Mouse (Mus musculus) cerebellum, adult 2 months (tissue): Measurements from ENCODE around the gene Baz1a.

ENCODE experiments used
- CTCF ChIP-seq: fragments of 200-500 bp; IDR thresholded peaks from 2 replicates; pipeline ENCODE4 v1.5.1; 2011; ENCODE audit warnings: low read depth, mild to moderate bottlenecking, control low read depth, low read length, moderate library complexity, borderline replicate concordance; ENCODE audit not compliant: insufficient read depth
- POLR2A ChIP-seq: fragments of 200-500 bp; IDR thresholded peaks from 2 replicates; pipeline ENCODE4 v1.6.1; 2011; ENCODE audit warnings: low read length, control low read depth, borderline replicate concordance; ENCODE audit not compliant: insufficient read depth

- TF ChIP-seq CTCF (no peak), POLR2A (no peak)
These were observed 1.3 kb upstream of the Baz1a start for GRCm38 (mm10) chr12:55015428-55015827.
